Mouse (Mus musculus) thymus, adult 2 months (tissue): Measurements from ENCODE around the gene Sgcg.

Experiments used
- CTCF ChIP-seq: fragments of 200-500 bp; IDR thresholded peaks from 2 replicates; pipeline ENCODE4 v1.5.1; 2012; ENCODE audit warnings: mild to moderate bottlenecking, control low read depth, low read length, moderate library complexity, borderline replicate concordance; ENCODE audit not compliant: control insufficient read depth, poor library complexity, insufficient read depth; ENCODE audit errors: extremely low read depth
- POLR2A ChIP-seq: fragments of 200-500 bp; IDR thresholded peaks from 2 replicates; pipeline ENCODE4 v1.6.1; 2012; ENCODE audit warnings: mild to moderate bottlenecking, low read length, control low read depth, moderate library complexity; ENCODE audit not compliant: control insufficient read depth, poor library complexity, insufficient read depth; ENCODE audit errors: extremely low read depth

GRCm38 (mm10) chr14:61221166-61221565, 37.1 kb downstream of the Sgcg start:
- TF ChIP-seq CTCF (no peak), POLR2A (no peak)
